Mouse (Mus musculus) ES-Bruce4 (cell line): ENCODE measurements around the gene Kalrn.

Experiments
- CTCF ChIP-seq: IDR thresholded peaks from one replicate; pipeline ENCODE4 v1.8.1; 2011; ENCODE audit warnings: low read depth, low read length
- POLR2A ChIP-seq: IDR thresholded peaks from one replicate; pipeline ENCODE4 v1.8.1; 2011; ENCODE audit warnings: low read length; ENCODE audit not compliant: insufficient read depth

GRCm38 (mm10) chr16:34167042-34167441, 406.3 kb downstream of the Kalrn start:
- TF ChIP-seq POLR2A = no peak
- no peak for TF ChIP-seq CTCF
